Mouse (Mus musculus) G1E-ER4 (cell line): ENCODE results near the gene Cyp2c67. TPM values are rescaled to one million over a fixed set of nuclear protein-coding genes. Genes with fewer than 3 reads are reported as not detected.

ENCODE experiments used
- GATA1 ChIP-seq: IDR thresholded peaks from one replicate; pipeline ENCODE4 v1.8.0; 2012; ENCODE audit warnings: low read length, inconsistent platforms
- polyA plus RNA-seq: library from polyadenylated mRNA; stranded (reverse); fragments of >175 nt; gene quantifications from 2 replicates; pipeline ENCODE4 v1.2.3, GENCODE M21; 2012

Cyp2c67 gene
- polyA plus RNA-seq: not detected in 2 replicates

DNA sequence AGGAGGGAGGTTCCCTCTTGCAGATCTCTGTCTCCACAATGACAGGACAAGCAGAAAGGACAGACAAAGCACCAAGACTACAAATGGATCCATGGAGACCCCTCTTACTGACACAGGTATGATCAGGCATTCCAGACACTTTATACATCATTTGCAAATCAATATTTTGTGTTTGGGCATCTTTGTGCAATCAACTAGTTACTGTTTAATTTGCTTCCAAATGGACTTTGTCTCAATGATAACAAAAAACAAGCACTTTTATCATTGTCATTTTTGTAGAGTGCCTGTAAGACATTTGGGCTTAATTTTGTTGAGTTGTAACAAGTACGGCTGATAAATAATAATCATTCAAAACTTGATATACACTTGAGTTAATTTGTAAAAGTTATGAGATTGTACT lies at the start of gene Cyp2c67:
Gene Cyp2c67 (minus strand): TSS at position 114 of the 400 bp plus-strand sequence.
- TF ChIP-seq GATA1: no peak

DNA sequence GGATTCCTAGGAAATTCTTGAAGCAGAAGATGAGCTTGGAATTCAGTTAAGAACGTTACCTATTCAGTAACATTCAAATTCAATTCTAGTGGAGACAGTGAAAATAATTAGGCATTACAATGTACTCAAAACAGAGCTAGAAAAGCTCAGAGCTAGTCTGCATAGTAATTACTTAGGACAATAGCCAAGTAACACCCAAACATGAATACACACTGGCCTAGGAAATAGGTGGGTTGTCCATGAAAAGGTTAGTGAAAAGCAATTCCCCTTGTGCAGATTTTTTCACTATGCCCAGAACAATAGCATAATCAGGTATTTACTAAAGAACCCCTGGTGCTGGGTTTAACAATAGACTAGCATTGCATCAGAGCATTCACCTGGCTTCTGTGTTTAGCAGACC lies 3.5 kb upstream of the Cyp2c67 start:
- TF ChIP-seq GATA1: no peak

DNA sequence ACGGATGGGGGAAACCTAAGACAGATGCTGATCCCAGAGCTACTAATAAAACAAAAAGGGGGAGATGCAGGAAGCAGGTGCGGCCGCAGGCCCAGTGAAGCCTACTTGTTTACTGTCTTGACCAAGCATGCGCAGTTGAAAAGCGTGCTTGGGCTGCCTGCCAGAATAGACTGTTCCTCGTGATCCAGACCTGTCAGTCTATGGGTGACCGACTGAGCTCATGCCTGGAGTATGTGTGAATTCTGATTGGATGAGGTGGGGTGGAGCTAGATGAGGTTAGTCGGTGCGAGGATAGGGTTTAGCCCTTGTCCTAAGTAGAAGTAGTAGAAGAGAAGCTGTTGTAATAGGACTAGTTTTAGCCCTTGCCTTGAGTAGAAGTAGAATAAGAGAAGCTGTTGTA lies 1.3 kb downstream of the Cyp2c67 start:
- TF ChIP-seq GATA1: no peak

Other genes with a start within 250 kb of the Cyp2c67 start
- gene Cyp2c38, start 186.0 kb downstream of the Cyp2c67 start, polyA plus RNA-seq: not detected in 2 replicates
- not detected in 2 replicates for gene Cyp2c39, start 138.2 kb downstream of the Cyp2c67 start, polyA plus RNA-seq
- gene Cyp2c68, start 92.0 kb upstream of the Cyp2c67 start, polyA plus RNA-seq: not detected in 2 replicates
- gene Cyp2c40, start 163.8 kb upstream of the Cyp2c67 start, polyA plus RNA-seq: not detected in 2 replicates
- not detected in 2 replicates for gene Cyp2c69, start 237.7 kb upstream of the Cyp2c67 start, polyA plus RNA-seq